ENCODE assay signal across 25 mouse cellular contexts in genomic region chr12:15104876-15105275, GRCm38 (mm10).
DNase-seq lines count a peak whose midpoint lies in the region; ATAC-seq and TF ChIP-seq lines count a peak whose summit lies in the region.
"Had no signal": no experiment of that assay in that cellular context is flagged by ENCODE, and none has a peak within 500 bp of the region (broad histone marks: within the 10 kb centered on the region; RNA-seq: fewer than 3 reads in every experiment).

No protein-coding gene starts in this region.

- WGBS in forebrain, postnatal 0 days = 51% methylated on average over 2 of the region's 2 CpGs
- WGBS in forebrain, embryonic 12.5 days = 79% methylated on average over 2 of the region's 2 CpGs
- WGBS in limb, embryonic 14.5 days = 89% methylated on average over 2 of the region's 2 CpGs
- 90% methylated on average over 2 of the region's 2 CpGs for WGBS in limb, embryonic 10.5 days

- H3K9me3 ChIP-seq in forebrain, postnatal 0 days (ENCODE audit: low read length) = no peaks in the 10 kb centered on the region
- H3K9me3 ChIP-seq in forebrain, embryonic 12.5 days = no peaks in the 10 kb centered on the region
- H3K9me3 ChIP-seq in limb, embryonic 14.5 days (ENCODE audit: control insufficient read depth, low read length) = no peaks in the 10 kb centered on the region
- no peaks in the 10 kb centered on the region for H3K9me3 ChIP-seq in limb, embryonic 10.5 days (replicated peaks)
- H3K9me3 ChIP-seq: embryonic facial prominence, embryonic 15.5 days; forebrain, embryonic 10.5 days; G1E; heart, embryonic 13.5 days; hindbrain, embryonic 15.5 days had no signal

- H3K27ac ChIP-seq in forebrain, postnatal 0 days (ENCODE audit: low read depth, low read length) = no peak overlapping the region
- no peak overlapping the region for H3K27ac ChIP-seq in forebrain, embryonic 12.5 days
- H3K27ac ChIP-seq in limb, embryonic 14.5 days (replicated peaks; ENCODE audit: low read depth, low read length) = no peak overlapping the region
- H3K27ac ChIP-seq in limb, embryonic 10.5 days = no peak overlapping the region
- H3K27ac ChIP-seq: embryonic facial prominence, embryonic 15.5 days; forebrain, embryonic 10.5 days; gastrocnemius, adult 2 months; heart, embryonic 13.5 days; hindbrain, embryonic 15.5 days had no signal

- no peaks in the 10 kb centered on the region for H3K27me3 ChIP-seq in forebrain, postnatal 0 days (ENCODE audit: insufficient read depth, low read length)
- H3K27me3 ChIP-seq in forebrain, embryonic 12.5 days = no peaks in the 10 kb centered on the region
- H3K27me3 ChIP-seq in limb, embryonic 14.5 days (ENCODE audit: control insufficient read depth, insufficient read depth, low read length) = no peaks in the 10 kb centered on the region
- no peaks in the 10 kb centered on the region for H3K27me3 ChIP-seq in limb, embryonic 10.5 days (ENCODE audit: low read depth, poor library complexity, severe bottlenecking)
- H3K27me3 ChIP-seq: embryonic facial prominence, embryonic 15.5 days; heart, embryonic 13.5 days; hindbrain, embryonic 15.5 days had no signal

- no peak for TF ChIP-seq CTCF in forebrain, postnatal 0 days (IDR thresholded peaks at IDR 0.05; ENCODE audit: low read depth)

- no peak overlapping the region for H3K4me3 ChIP-seq in forebrain, postnatal 0 days (ENCODE audit: low read depth, low read length)
- no peak overlapping the region for H3K4me3 ChIP-seq in forebrain, embryonic 12.5 days (replicated peaks)
- no peak overlapping the region for H3K4me3 ChIP-seq in limb, embryonic 14.5 days (replicated peaks; ENCODE audit: low read length)
- no peak overlapping the region for H3K4me3 ChIP-seq in limb, embryonic 10.5 days
- H3K4me3 ChIP-seq: embryonic facial prominence, embryonic 15.5 days; erythroblast, embryonic 14.5 days; forebrain, embryonic 10.5 days; gastrocnemius, adult 2 months; heart, embryonic 13.5 days; hindbrain, embryonic 15.5 days had no signal

- ATAC-seq in forebrain, postnatal 0 days = no peak; the same call in 1 of the 2 replicates
- no peak for ATAC-seq in forebrain, embryonic 12.5 days (ENCODE audit: low FRiP score)
- ATAC-seq in limb, embryonic 14.5 days (ENCODE audit: low FRiP score, low read depth) = no peak
- ATAC-seq: activated CD4-positive, CD25-positive, alpha-beta regulatory T cell, adult 4 months; CD4-positive, CD25-positive, alpha-beta regulatory T cell, adult 4 months had no signal

- H3K36me3 ChIP-seq in forebrain, postnatal 0 days (ENCODE audit: insufficient read depth) = no peaks in the 10 kb centered on the region
- H3K36me3 ChIP-seq in forebrain, embryonic 12.5 days (replicated peaks) = no peaks in the 10 kb centered on the region
- no peaks in the 10 kb centered on the region for H3K36me3 ChIP-seq in limb, embryonic 14.5 days (ENCODE audit: control insufficient read depth, insufficient read depth, low read length)
- no peaks in the 10 kb centered on the region for H3K36me3 ChIP-seq in limb, embryonic 10.5 days
- H3K36me3 ChIP-seq: embryonic facial prominence, embryonic 15.5 days; forebrain, embryonic 10.5 days; G1E; heart, embryonic 13.5 days; hindbrain, embryonic 15.5 days had no signal

- DNase-seq in embryo, embryonic 10 days (ENCODE audit: low spot score) = peak; percentile 5
- DNase-seq in embryo, embryonic 11 days = no peak
- peak; percentile 32 for DNase-seq in forebrain, postnatal 0 days
- peak; percentile 16 for DNase-seq in limb, embryonic 14.5 days (ENCODE audit: low spot score)
- no peak for DNase-seq in limb, embryonic 10.5 days (ENCODE audit: low spot score)
- DNase-seq in R1 (ENCODE audit: low read depth, low spot score) = peak; percentile 17
- no peak for DNase-seq in heart, adult 8-10 months (ENCODE audit: low spot score)
- DNase-seq: adrenal gland, postnatal 14 days; B cell, adult 2 months; cerebellum, adult 18-20 months; cerebellum, adult 9-11 months; cerebellum, postnatal 36 days; gastrocnemius, adult 2 months; gastrocnemius, postnatal 25 days; heart, postnatal 36 days; kidney, adult 11 months had no signal

- TF ChIP-seq POLR2A in limb, embryonic 14.5 days (IDR thresholded peaks at IDR 0.05; ENCODE audit: borderline replicate concordance, extremely low read depth, insufficient read depth, insufficient read length) = no peak

- no peak overlapping the region for H3K9ac ChIP-seq in forebrain, postnatal 0 days
- no peak overlapping the region for H3K9ac ChIP-seq in forebrain, embryonic 12.5 days
- H3K9ac ChIP-seq in limb, embryonic 14.5 days (ENCODE audit: low read depth, low read length, severe bottlenecking) = no peak overlapping the region
- H3K9ac ChIP-seq: embryonic facial prominence, embryonic 15.5 days; heart, embryonic 13.5 days; hindbrain, embryonic 15.5 days had no signal

- no peaks in the 10 kb centered on the region for H3K4me1 ChIP-seq in forebrain, postnatal 0 days (ENCODE audit: insufficient read depth)
- H3K4me1 ChIP-seq in forebrain, embryonic 12.5 days = no peaks in the 10 kb centered on the region
- H3K4me1 ChIP-seq in limb, embryonic 14.5 days (ENCODE audit: control insufficient read depth, insufficient read depth, low read length) = no peaks in the 10 kb centered on the region
- H3K4me1 ChIP-seq in limb, embryonic 10.5 days = no peaks in the 10 kb centered on the region
- H3K4me1 ChIP-seq: embryonic facial prominence, embryonic 15.5 days; forebrain, embryonic 10.5 days; heart, embryonic 13.5 days; hindbrain, embryonic 15.5 days had no signal

- no peak overlapping the region for H3K4me2 ChIP-seq in forebrain, postnatal 0 days (ENCODE audit: low read depth)
- no peak overlapping the region for H3K4me2 ChIP-seq in forebrain, embryonic 12.5 days
- H3K4me2 ChIP-seq in limb, embryonic 14.5 days (replicated peaks; ENCODE audit: low read depth, low read length, severe bottlenecking) = no peak overlapping the region
- H3K4me2 ChIP-seq: embryonic facial prominence, embryonic 15.5 days; heart, embryonic 13.5 days; hindbrain, embryonic 15.5 days had no signal

Comparison
In these comparisons a context has a peak if more than half of its experiments do, and no peak if none do; other contexts are left out.
1. DNase-seq: peak in embryo, embryonic 10 days (single experiment), forebrain, postnatal 0 days (single experiment), limb, embryonic 14.5 days (single experiment) and R1 (single experiment); none in embryo, embryonic 11 days (single experiment), limb, embryonic 10.5 days (single experiment) and heart, adult 8-10 months (single experiment).